Mouse (Mus musculus): ENCODE data around the gene Gdf11. TPM values are rescaled to one million over a fixed set of nuclear protein-coding genes. Genes with fewer than 3 reads are reported as not detected.

Gene Gdf11
- polyA plus RNA-seq, 1 experiment: not detected

- H3K27ac ChIP-seq (ENCODE audit: insufficient read depth, low read depth, low read length): no peak overlapping the region
- H3K4me3 ChIP-seq (ENCODE audit: insufficient read depth, low read length): peak overlapping the region; percentile 29
- peaks cover 15% of the 10 kb centered on the region for H3K4me1 ChIP-seq (ENCODE audit: control insufficient read depth, insufficient read depth, low read length)
- no peak for TF ChIP-seq POLR2A (IDR thresholded peaks at IDR 0.05; ENCODE audit: borderline replicate concordance, low read depth, low read length)
- no peak for TF ChIP-seq CTCF (IDR thresholded peaks at IDR 0.05; ENCODE audit: low read depth, low read length)
Observed at GRCm38 (mm10) chr10:128912268-128912667, 20.8 kb upstream of the Gdf11 start.

- H3K27ac ChIP-seq (ENCODE audit: insufficient read depth, low read depth, low read length): peak overlapping the region; percentile 97
- TF ChIP-seq CTCF (IDR thresholded peaks at IDR 0.05; ENCODE audit: low read depth, low read length) (no peak), POLR2A (IDR thresholded peaks at IDR 0.05; ENCODE audit: borderline replicate concordance, low read depth, low read length) (no peak)
- peak overlapping the region; percentile 68 for H3K4me3 ChIP-seq (ENCODE audit: insufficient read depth, low read length)
- peaks cover 15% of the 10 kb centered on the region for H3K4me1 ChIP-seq (ENCODE audit: control insufficient read depth, insufficient read depth, low read length)
Observed at GRCm38 (mm10) chr10:128911430-128911829, 19.9 kb upstream of the Gdf11 start.

GRCm38 (mm10) chr10:128910066-128910841, 18.7 kb upstream of the Gdf11 start:
- Histone ChIP-seq H3K4me3 (ENCODE audit: insufficient read depth, low read length) (peak overlapping the region; percentile 68), H3K4me1 (ENCODE audit: control insufficient read depth, insufficient read depth, low read length) (peaks cover 22% of the 10 kb centered on the region), H3K27ac (ENCODE audit: insufficient read depth, low read depth, low read length) (peak overlapping the region; percentile 97)
- TF ChIP-seq CTCF (IDR thresholded peaks at IDR 0.05; ENCODE audit: low read depth, low read length): no peak
- TF ChIP-seq POLR2A (IDR thresholded peaks at IDR 0.05; ENCODE audit: borderline replicate concordance, low read depth, low read length): no peak

DNA sequence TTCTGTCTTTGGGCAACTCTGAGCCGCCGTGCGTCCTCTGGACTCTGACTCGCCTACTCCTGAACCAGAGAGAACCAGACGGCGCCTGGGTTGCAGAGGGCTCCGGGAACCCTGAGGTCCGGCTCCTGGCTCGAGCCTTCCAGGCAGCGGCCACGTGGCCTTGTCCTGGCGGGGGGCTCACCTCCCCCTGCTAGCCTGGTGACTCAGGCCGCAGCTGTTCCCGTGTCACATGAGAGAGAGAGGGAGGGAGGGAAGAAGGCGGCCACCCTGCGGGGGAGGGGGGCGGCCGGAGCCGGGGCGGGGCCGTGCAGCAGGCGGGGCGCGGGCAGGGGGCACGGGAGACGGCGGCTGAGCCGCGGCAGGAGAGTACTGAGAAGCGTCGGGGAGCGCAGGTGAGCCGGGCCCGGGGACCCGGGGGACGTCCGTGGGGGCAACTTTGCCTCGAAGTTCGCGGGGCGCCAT, 18.1 kb upstream of the Gdf11 start:
- peak overlapping the region; percentile 68 for H3K4me3 ChIP-seq (ENCODE audit: insufficient read depth, low read length)
- H3K27ac ChIP-seq (ENCODE audit: insufficient read depth, low read depth, low read length): peak overlapping the region; percentile 97
- peaks cover 22% of the 10 kb centered on the region for H3K4me1 ChIP-seq (ENCODE audit: control insufficient read depth, insufficient read depth, low read length)
- TF ChIP-seq POLR2A (IDR thresholded peaks at IDR 0.05; ENCODE audit: borderline replicate concordance, low read depth, low read length): peak; percentile 92
- no peak for TF ChIP-seq CTCF (IDR thresholded peaks at IDR 0.05; ENCODE audit: low read depth, low read length)

DNA sequence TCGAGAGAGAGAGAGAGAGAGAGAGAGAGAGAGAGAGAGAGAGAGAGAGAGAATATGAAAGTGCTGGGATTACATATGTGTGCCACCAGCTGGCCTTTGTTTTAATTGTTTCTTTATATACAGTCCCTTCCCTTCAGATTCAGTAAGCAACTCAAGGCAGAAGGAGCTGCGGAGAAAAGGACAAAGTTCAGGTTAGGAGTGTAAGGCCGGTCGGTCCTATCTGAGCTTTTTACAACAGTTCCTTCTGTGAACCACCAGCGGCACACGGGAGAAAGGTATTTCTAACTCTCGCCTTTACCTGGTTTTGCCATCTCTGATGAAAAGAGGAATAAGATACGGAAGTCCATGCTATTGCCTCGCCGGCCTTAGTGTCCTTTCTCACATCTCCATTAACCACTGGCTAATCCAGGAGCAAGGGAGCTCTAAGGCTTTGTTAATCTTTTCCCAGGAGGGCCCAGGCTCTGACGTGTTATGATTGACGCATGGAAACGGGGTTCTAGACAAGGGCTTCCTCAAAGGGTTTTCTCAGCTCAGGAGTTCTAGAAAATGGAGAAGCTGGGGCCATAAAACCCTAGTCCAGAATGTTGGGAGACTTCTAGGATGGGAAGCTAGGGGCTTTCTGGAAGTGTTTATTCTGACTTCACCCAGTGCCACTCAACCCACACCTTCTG, 17.4 kb upstream of the Gdf11 start:
- Histone ChIP-seq H3K4me3 (ENCODE audit: insufficient read depth, low read length) (peak overlapping the region; percentile 68), H3K4me1 (ENCODE audit: control insufficient read depth, insufficient read depth, low read length) (peaks cover 24% of the 10 kb centered on the region), H3K27ac (ENCODE audit: insufficient read depth, low read depth, low read length) (peak overlapping the region; percentile 88)
- TF ChIP-seq POLR2A (IDR thresholded peaks at IDR 0.05; ENCODE audit: borderline replicate concordance, low read depth, low read length): no peak
- TF ChIP-seq CTCF (IDR thresholded peaks at IDR 0.05; ENCODE audit: low read depth, low read length): no peak

- no peak overlapping the region for H3K4me3 ChIP-seq (ENCODE audit: insufficient read depth, low read length)
- TF ChIP-seq CTCF (IDR thresholded peaks at IDR 0.05; ENCODE audit: low read depth, low read length) (no peak), POLR2A (IDR thresholded peaks at IDR 0.05; ENCODE audit: borderline replicate concordance, low read depth, low read length) (no peak)
- no peak overlapping the region for H3K27ac ChIP-seq (ENCODE audit: insufficient read depth, low read depth, low read length)
- peaks cover 47% of the 10 kb centered on the region for H3K4me1 ChIP-seq (ENCODE audit: control insufficient read depth, insufficient read depth, low read length)
Observed at GRCm38 (mm10) chr10:128904812-128905211, 13.3 kb upstream of the Gdf11 start.

DNA sequence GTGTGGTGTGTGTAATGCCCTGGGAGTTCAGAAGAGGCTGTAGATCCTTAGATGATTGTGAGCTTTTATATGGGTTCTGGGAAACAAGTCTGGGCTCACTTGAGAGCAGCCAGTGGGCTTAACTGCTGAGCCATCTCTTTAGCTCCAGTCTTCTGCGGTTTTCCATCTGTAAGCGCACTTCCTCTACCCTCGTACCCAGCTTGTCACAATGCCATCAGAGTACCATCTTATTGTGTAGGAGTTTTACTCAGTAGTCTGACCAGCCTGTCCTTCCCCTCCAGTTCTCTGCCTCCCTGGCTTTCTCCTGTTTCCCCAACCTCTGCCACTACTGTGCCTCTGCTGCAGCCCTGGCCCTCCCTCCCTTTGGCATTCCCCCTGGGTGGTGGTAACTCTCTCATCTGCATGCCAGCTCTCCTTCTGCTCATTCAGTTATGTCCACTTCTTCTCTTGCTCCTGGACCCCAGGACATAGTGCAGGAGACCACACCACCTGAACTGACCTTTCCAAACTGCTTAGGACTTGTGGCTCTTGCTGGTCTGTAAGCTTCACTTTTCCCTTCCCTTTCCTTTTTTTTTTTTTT, 11.0 kb upstream of the Gdf11 start:
- H3K4me1 ChIP-seq (ENCODE audit: control insufficient read depth, insufficient read depth, low read length): peaks cover 43% of the 10 kb centered on the region
- peak overlapping the region; percentile 78 for H3K27ac ChIP-seq (ENCODE audit: insufficient read depth, low read depth, low read length)
- no peak overlapping the region for H3K4me3 ChIP-seq (ENCODE audit: insufficient read depth, low read length)
- no peak for TF ChIP-seq CTCF (IDR thresholded peaks at IDR 0.05; ENCODE audit: low read depth, low read length)
- no peak for TF ChIP-seq POLR2A (IDR thresholded peaks at IDR 0.05; ENCODE audit: borderline replicate concordance, low read depth, low read length)

DNA sequence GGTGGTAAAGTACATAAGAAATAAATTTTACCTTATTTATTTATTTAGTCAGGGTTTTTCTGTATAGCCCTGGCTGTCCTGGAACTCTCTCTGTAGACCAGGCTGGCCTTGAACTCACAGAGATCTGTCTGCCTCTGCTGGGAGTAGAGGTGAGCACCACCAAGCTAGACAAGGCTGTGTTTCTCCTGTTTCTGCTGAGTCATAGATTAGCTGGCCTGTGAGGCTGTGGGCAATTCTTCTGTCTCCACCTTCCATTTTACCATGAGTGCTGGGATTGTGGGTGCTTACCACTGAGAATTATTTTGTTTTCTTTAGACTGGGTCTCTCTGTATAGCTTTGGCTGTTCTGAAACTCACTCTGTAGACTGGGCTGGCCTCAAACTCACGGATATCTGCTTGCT, 9.9 kb upstream of the Gdf11 start:
- no peak for TF ChIP-seq CTCF (IDR thresholded peaks at IDR 0.05; ENCODE audit: low read depth, low read length)
- TF ChIP-seq POLR2A (IDR thresholded peaks at IDR 0.05; ENCODE audit: borderline replicate concordance, low read depth, low read length): no peak
- peak overlapping the region; percentile 78 for H3K27ac ChIP-seq (ENCODE audit: insufficient read depth, low read depth, low read length)
- no peak overlapping the region for H3K4me3 ChIP-seq (ENCODE audit: insufficient read depth, low read length)
- H3K4me1 ChIP-seq (ENCODE audit: control insufficient read depth, insufficient read depth, low read length): peaks cover 43% of the 10 kb centered on the region

DNA sequence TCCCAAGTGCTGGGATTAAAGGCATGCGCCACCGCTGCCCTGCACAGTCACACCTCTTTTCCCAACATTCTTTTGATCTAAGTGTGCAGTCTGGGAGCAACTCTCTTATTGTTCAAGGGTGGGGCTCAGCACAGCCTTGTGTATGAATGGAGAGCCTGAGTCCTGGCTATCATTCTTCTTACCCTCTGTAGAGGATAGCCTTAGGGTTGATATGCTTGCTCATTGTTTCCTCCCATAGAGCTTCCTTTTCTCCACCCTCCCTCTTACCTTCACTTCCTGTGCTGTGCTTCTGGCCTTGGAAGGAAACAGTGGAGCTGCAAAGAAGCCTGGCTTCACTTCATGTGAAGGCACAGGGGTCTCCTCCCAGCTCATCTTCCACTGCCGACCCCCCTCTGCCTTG, 9.2 kb upstream of the Gdf11 start, which contains the start of gene Cd63:
Gene Cd63, plus strand, starts transcription at position 292 of the 400 bp plus-strand sequence.
- Histone ChIP-seq H3K4me3 (ENCODE audit: insufficient read depth, low read length) (no peak within 1 kb of the TSS), H3K27ac (ENCODE audit: insufficient read depth, low read depth, low read length) (peak within 1 kb of the TSS; percentile 78), H3K4me1 (ENCODE audit: control insufficient read depth, insufficient read depth, low read length) (peaks cover 39% of the 10 kb centered on the region)
- TF ChIP-seq CTCF (IDR thresholded peaks at IDR 0.05; ENCODE audit: low read depth, low read length): no peak
- TF ChIP-seq POLR2A (IDR thresholded peaks at IDR 0.05; ENCODE audit: borderline replicate concordance, low read depth, low read length): no peak

Data from bone marrow macrophage, adult 2 months (primary cell).